Mouse (Mus musculus) C2C12 (cell line): ENCODE results near the gene Ptprm. TPM values are rescaled to one million over a fixed set of nuclear protein-coding genes. Genes with fewer than 3 reads are reported as not detected.

Experiments
- H3K27me3 ChIP-seq: one replicate; pipeline ENCODE4 v1.6.1; 2011; ENCODE audit not compliant: control insufficient read depth, insufficient read depth, insufficient read length
- H3K36me3 ChIP-seq: one replicate; pipeline ENCODE4 v1.6.1; 2011; ENCODE audit not compliant: control insufficient read depth, insufficient read depth
- H3K4me3 ChIP-seq: one replicate; pipeline ENCODE4 v1.5.1; 2011; ENCODE audit warnings: mild to moderate bottlenecking, control low read depth; ENCODE audit not compliant: poor library complexity, insufficient read depth, severe bottlenecking
- H3K79me2 ChIP-seq: one replicate; pipeline ENCODE4 v1.6.1; 2011; ENCODE audit not compliant: control insufficient read depth, insufficient read depth
- H3K79me3 ChIP-seq: one replicate; pipeline ENCODE4 v1.6.1; 2011; ENCODE audit warnings: low read depth, control low read depth
- H3ac ChIP-seq: one replicate; pipeline ENCODE3; 2011; ENCODE audit warnings: low read depth; ENCODE audit not compliant: control insufficient read depth, insufficient read length
- CEBPB ChIP-seq: IDR thresholded peaks from one replicate; pipeline ENCODE4 v1.6.1; 2011; ENCODE audit warnings: low read depth, mild to moderate bottlenecking, control low read depth, moderate library complexity
- CTCF ChIP-seq: IDR thresholded peaks from one replicate; pipeline ENCODE4 v1.5.1; 2011; ENCODE audit not compliant: control insufficient read depth, insufficient read depth, insufficient read length
- FOSL1 ChIP-seq: IDR thresholded peaks from one replicate; pipeline ENCODE4 v1.8.0; 2011; ENCODE audit warnings: mild to moderate bottlenecking, low read length; ENCODE audit not compliant: poor library complexity, insufficient read depth, severe bottlenecking
- MAX ChIP-seq: IDR thresholded peaks from one replicate; pipeline ENCODE4 v1.6.1; 2011; ENCODE audit warnings: mild to moderate bottlenecking, control low read depth
- MYOD1 ChIP-seq: IDR thresholded peaks from one replicate; pipeline ENCODE4 v1.6.1; 2011; ENCODE audit warnings: low read depth; ENCODE audit not compliant: control insufficient read depth, insufficient read length
- MYOG ChIP-seq: IDR thresholded peaks from one replicate; pipeline ENCODE4 v1.6.1; 2011; ENCODE audit not compliant: control insufficient read depth, insufficient read length; ENCODE audit errors: extremely low read depth
- USF1 ChIP-seq: IDR thresholded peaks from one replicate; pipeline ENCODE4 v1.6.1; 2011; ENCODE audit warnings: low read depth, mild to moderate bottlenecking, control low read depth, moderate library complexity
- long read RNA-seq, 2 experiments: library from polyadenylated mRNA; unstranded; transcript quantifications; one replicate each; pipeline ENCODE4 v2.0.0; 2019 to 2020
- polyA plus RNA-seq: library from polyadenylated mRNA; unstranded; fragments of >200 nt; fragmentation: generic; extraction: Trizol; gene quantifications from one replicate; pipeline ENCODE4 v1.2.1, GENCODE M21; 2012; ENCODE audit warnings: missing spikeins

Ptprm gene
- 4.4 TPM for polyA plus RNA-seq
- long read RNA-seq, experiment 1, full-length matches to known transcripts: 1 of 4 reads
- long read RNA-seq, experiment 1, partial matches to known transcripts: 1 of 4 reads
- long read RNA-seq, experiment 1, other reads (novel, unspliced or antisense): 2 of 4 reads
- long read RNA-seq, experiment 2, full-length matches to known transcripts: 5 of 30 reads
- long read RNA-seq, experiment 2, partial matches to known transcripts: 9 of 30 reads
- long read RNA-seq, experiment 2, other reads (novel, unspliced or antisense): 16 of 30 reads

DNA sequence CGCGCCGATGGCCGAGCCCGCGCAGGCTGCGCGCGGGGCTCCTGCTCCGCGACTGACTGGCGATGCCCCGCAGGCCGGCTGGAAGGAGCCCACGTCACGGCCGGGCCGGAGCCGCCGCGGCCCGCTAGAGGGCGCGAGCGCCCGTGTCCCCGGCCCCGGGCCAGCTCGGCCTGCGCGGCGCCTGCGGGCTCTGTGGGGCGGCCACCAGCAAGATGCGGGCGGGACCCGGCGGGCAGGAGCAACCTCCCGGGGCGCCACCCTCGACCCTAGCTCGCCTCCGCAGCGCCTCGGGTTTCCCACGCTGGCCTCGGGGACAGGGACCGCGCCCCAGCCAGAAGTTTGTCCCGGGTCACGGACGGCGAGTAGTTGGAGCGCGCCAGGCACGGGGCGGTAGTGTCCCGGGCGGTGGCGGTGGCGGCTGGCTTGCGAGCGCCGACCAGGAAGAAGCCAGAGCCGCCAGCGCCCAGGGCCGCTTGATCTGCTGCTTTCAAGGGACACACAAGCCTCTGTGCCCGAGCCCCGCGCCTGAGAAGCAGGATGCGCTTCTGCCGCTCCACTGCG lies at the start of gene Ptprm:
Ptprm (minus strand) TSS at position 7 of the 561 bp plus-strand sequence.
- TF ChIP-seq CEBPB: no peak
- no peak for TF ChIP-seq MAX
- TF ChIP-seq USF1: no peak
- TF ChIP-seq CTCF: peak; percentile 84

GRCm38 (mm10) chr17:67396205-67396604 lies 41.9 kb upstream of the Ptprm start:
- no peaks in the 10 kb centered on the region for H3K79me3 ChIP-seq
- no peak overlapping the region for H3K4me3 ChIP-seq
- no peaks in the 10 kb centered on the region for H3K36me3 ChIP-seq
- no peaks in the 10 kb centered on the region for H3K79me2 ChIP-seq
- TF ChIP-seq CEBPB (no peak), USF1 (no peak), FOSL1 (no peak), MYOG (no peak), MAX (no peak), MYOD1 (no peak), CTCF (no peak)
- peaks cover 10% of the 10 kb centered on the region for H3K27me3 ChIP-seq
- H3ac ChIP-seq: no peak overlapping the region

More for the DNA sequence above, at the start of gene Ptprm:
- H3K27me3 ChIP-seq: no peaks in the 10 kb centered on the region
- no peaks in the 10 kb centered on the region for H3K36me3 ChIP-seq
- H3K4me3 ChIP-seq: peak within 1 kb of the TSS; percentile 48
- peaks cover 23% of the 10 kb centered on the region for H3K79me2 ChIP-seq
- H3ac ChIP-seq: peak within 1 kb of the TSS; percentile 69
- no peaks in the 10 kb centered on the region for H3K79me3 ChIP-seq

DNA sequence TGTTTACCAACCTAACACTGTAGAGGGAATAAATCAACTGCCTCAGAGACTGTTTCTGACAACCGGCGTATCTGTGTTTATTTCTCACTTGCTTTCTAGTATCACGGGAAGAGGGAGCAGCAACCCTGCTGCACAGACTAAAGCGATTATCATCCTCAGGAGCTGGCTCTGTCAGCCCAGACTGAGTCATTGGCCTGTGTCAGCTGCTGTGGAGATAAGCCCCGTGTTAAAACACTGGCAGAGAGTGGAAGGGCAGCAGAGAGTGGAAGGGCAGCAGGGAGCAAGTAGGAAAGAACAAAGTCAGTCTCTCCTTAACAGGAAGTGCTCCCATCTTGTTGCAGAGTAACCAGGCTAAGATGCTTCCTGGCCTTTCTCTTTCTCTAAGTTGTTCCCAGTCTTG lies 36.6 kb upstream of the Ptprm start:
- H3K27me3 ChIP-seq: no peaks in the 10 kb centered on the region
- no peak overlapping the region for H3ac ChIP-seq
- no peaks in the 10 kb centered on the region for H3K79me3 ChIP-seq
- H3K4me3 ChIP-seq: no peak overlapping the region
- TF ChIP-seq USF1 (no peak), CEBPB (no peak), FOSL1 (no peak), MYOD1 (no peak), CTCF (no peak), MAX (no peak), MYOG (no peak)
- no peaks in the 10 kb centered on the region for H3K36me3 ChIP-seq
- H3K79me2 ChIP-seq: no peaks in the 10 kb centered on the region

DNA sequence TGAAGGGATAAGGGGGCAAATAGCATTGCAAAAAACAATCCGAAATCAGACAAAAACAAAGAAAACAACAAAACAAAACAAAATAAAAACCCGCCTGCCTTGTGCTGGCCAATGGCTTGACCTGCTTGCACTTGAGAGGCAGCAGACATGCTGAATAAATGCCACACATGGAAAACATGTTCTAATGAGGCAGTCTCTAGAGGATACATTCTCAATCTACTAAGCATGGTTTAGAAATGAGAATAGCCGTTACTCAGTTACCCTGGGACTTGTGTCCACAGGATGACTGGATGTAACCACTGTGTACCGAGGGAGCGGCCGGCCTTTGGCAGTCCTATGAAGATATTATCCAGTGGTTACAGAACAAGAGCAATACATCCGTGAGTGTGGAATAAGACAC lies 33.9 kb upstream of the Ptprm start:
- Histone ChIP-seq H3K79me3 (no peaks in the 10 kb centered on the region), H3K79me2 (no peaks in the 10 kb centered on the region), H3K4me3 (no peak overlapping the region), H3ac (no peak overlapping the region), H3K27me3 (no peaks in the 10 kb centered on the region), H3K36me3 (no peaks in the 10 kb centered on the region)
- TF ChIP-seq MAX: no peak
- no peak for TF ChIP-seq USF1
- no peak for TF ChIP-seq FOSL1
- no peak for TF ChIP-seq CTCF
- TF ChIP-seq MYOG: no peak

DNA sequence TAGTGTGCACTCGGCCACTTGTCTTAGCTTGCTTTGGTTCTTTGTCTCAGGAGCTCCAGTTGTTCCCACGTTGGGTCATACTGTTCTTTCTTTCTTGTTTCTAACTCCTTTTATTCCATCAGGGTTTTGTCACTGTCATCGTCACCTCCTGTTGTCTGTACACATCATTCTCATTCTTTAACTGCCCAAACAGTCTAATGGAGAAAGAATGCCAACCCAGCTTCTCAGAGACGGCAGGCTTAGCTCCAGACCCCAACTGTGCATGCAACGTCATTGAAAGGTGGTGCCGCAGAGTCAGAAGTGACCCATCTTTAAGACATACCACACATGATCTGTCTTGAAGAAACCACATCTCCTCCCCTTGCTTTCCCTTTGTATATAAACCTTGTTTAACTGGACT lies 31.0 kb upstream of the Ptprm start:
- no peak overlapping the region for H3ac ChIP-seq
- H3K4me3 ChIP-seq: no peak overlapping the region
- H3K36me3 ChIP-seq: no peaks in the 10 kb centered on the region
- H3K27me3 ChIP-seq: no peaks in the 10 kb centered on the region
- TF ChIP-seq MYOD1: no peak
- TF ChIP-seq MAX: no peak
- no peak for TF ChIP-seq CTCF
- no peak for TF ChIP-seq MYOG
- no peak for TF ChIP-seq FOSL1
- no peak for TF ChIP-seq USF1
- no peak for TF ChIP-seq CEBPB
- H3K79me3 ChIP-seq: no peaks in the 10 kb centered on the region
- no peaks in the 10 kb centered on the region for H3K79me2 ChIP-seq

GRCm38 (mm10) chr17:67383635-67384034 lies 29.4 kb upstream of the Ptprm start:
- H3K27me3 ChIP-seq: no peaks in the 10 kb centered on the region
- H3K4me3 ChIP-seq: no peak overlapping the region
- no peak overlapping the region for H3ac ChIP-seq
- no peaks in the 10 kb centered on the region for H3K79me3 ChIP-seq
- H3K36me3 ChIP-seq: no peaks in the 10 kb centered on the region
- H3K79me2 ChIP-seq: no peaks in the 10 kb centered on the region
- TF ChIP-seq CTCF (no peak), CEBPB (no peak), USF1 (no peak), MYOG (no peak), MYOD1 (no peak), MAX (no peak)
